Mouse (Mus musculus) ovary, postnatal 14 days (tissue): ENCODE measurements at regions not wholly inside any gene's neighbourhood (a gene's known extent, or its start where the extent isn't known, plus 50 kb on each side); places are given as distances from the start of the nearest gene placed in this dataset.
A peak's percentile ranks its signal among the peaks of the same experiment; 100 is the strongest.

Source experiments
- DNase-seq: peaks from one replicate; pipeline ENCODE4 v3.0.0; 2022; ENCODE audit warnings: low spot score

GRCm38 (mm10) chr6:51097488-51097887 is 335.0 kb upstream of the Nfe2l3 start:
- DNase-seq, result no peak

- no peak for DNase-seq
These were observed 332.1 kb upstream of the Nfe2l3 start for GRCm38 (mm10) chr6:51100341-51100740.

- DNase-seq, result no peak
These were observed 329.2 kb upstream of the Nfe2l3 start for GRCm38 (mm10) chr6:51103236-51103635.

DNA sequence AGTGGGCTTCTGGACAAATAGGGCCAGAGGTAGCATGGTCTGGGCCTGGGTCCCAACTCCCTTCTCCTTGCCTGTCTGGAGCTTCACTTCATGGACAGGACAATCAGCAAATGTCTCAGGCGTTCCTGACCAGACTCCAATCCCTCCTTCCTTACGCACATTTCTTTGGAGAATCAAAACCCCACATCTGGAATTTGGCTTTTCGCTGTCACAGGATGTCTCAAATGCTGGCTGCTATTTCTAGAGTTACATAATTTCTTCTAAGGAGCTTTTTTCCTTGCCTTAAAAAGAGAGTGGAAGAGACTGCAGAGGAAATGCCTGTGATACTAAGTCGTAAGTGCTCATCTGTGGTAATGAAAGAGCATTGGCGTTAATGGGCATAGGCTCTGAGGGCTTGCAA is 328.1 kb upstream of the Nfe2l3 start:
- no peak for DNase-seq

DNA sequence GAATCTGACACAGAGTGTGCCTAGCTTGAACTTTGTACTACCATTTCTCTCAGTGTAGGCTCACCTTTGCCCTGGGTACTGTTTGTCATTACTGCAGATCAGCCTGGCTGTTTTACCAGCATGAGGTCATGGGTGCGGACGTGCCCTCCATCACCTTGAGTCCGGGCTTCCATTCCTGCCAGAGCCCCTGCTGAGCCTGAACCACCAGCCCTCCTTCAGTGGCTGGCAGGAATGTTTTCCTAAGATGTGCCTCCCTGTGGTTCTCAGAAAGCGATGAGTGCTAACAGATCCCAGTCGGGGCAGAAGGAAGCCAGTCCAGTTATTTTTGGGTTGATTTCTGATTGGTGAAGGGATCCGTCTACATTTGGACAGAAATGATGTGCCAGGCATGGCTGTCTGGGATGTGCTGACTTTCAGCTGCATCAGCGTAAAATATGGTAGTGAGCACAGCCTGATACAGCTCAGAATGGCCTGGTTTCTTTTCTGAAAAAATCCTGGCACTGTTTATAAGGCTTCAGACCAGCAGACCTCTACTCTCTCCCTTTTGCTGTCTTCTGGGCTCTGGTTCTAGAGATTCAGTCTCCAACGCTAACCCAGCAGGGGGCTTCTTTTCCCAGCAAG is 324.0 kb upstream of the Nfe2l3 start:
- DNase-seq, result no peak

GRCm38 (mm10) chr6:51110596-51110995 is 321.9 kb upstream of the Nfe2l3 start:
- no peak for DNase-seq

DNA sequence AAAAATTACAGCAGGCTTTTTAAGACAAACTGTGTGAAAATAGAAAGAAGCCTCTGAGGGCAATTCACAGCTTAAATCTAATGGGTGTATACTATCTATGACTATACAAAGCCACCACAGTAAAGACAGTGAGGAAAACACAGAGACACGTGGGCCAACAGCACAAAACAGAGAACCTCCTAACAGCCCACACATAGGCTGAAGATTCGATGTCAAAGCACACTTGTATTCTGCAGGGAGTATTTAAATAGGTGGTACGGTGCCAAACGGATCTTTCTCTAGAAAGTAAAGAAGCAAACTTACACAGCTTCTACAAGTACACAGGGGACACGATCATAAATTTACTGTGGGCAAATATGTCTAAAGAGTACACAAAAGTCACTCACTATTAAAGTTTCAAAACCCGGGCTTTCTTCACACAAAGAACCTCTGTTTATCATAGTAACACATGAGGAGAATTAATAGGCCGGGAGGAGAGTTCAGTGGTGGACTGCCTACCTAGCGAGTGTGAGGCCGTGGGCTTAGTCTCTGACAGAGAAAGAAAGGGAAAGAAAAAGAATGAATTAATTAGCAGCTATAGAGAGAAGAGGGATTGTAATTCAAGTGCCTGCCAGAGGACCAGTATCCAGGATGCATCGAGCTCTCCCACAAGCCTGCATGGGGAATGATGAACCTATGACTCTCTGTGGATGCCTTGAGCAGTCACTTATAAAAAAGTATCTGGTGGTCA is 317.7 kb upstream of the Nfe2l3 start:
- DNase-seq, result no peak

GRCm38 (mm10) chr6:51118833-51119535 is 313.5 kb upstream of the Nfe2l3 start:
- DNase-seq, result no peak

- DNase-seq, result peak; percentile 25
These were observed 312.7 kb upstream of the Nfe2l3 start for GRCm38 (mm10) chr6:51119691-51120302.

GRCm38 (mm10) chr6:51122941-51123340 is 309.5 kb upstream of the Nfe2l3 start:
- no peak for DNase-seq

DNA sequence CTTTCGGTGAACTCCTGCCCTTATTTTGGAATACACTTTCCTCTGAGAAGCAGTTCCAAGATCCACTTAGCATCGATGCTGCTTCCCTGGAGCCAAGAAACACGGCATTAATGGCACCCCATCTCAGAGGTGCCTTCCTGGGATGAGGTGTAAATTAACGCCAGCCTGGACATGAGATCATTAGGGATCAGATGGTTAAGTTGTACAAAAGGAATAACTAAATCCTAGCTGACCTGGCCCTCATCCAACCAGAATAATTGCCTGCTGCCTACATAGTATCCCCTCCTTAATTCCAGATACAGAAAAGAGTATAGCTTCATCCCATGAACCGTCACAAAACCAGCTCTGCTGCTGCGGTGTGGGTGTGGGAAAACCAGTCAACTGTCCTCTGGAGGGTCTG is 304.6 kb upstream of the Nfe2l3 start:
- DNase-seq, result no peak

- no peak for DNase-seq
These were observed 303.4 kb upstream of the Nfe2l3 start for GRCm38 (mm10) chr6:51129096-51129495.

- DNase-seq, result no peak
These were observed 302.9 kb upstream of the Nfe2l3 start for GRCm38 (mm10) chr6:51129591-51129990.

- no peak for DNase-seq
These were observed 287.7 kb upstream of the Nfe2l3 start for GRCm38 (mm10) chr6:51144762-51145161.

GRCm38 (mm10) chr6:51145863-51146262 is 286.6 kb upstream of the Nfe2l3 start:
- DNase-seq, result no peak

DNA sequence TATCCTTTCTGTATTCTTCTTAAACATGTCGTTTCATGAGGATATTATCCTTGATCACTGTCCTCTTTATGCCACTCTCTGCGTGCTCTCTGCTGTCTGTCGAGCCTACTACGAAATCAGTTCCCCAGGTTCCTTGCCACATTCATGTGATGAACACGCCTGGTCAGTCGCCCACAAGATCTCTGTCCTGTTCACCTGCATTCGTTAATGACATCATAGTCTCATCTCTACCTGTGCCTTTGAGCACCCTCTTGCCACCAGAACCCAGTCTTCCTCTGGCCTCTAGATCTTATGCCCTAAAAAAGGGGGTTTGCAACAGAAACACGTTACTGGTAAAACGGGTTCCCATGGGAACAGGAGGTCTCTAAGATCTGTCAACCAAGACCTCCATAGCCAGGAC is 283.6 kb upstream of the Nfe2l3 start:
- DNase-seq, result no peak

- DNase-seq, result no peak
These were observed 282.4 kb upstream of the Nfe2l3 start for GRCm38 (mm10) chr6:51150066-51150465.

DNA sequence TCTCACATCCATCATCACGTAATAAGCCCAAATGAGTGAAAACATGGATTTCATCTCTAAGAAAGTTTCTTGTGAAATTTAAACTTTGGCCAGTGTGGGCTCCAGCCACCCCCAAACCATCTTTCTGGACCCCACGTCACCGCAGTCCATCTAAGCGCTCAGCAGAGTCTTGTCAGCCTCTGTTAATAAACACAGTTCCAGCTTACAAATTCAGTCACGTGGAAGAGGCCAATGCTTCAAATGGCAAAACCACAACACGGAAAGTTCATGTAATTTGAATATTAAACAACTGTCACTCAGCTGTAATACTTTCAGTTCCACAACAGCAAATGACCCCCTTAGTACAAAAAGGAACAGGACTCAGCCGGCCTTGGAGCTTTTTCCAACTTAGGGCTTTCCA is 282.0 kb upstream of the Nfe2l3 start:
- no peak for DNase-seq

- no peak for DNase-seq
These were observed 281.6 kb upstream of the Nfe2l3 start for GRCm38 (mm10) chr6:51150916-51151315.

DNA sequence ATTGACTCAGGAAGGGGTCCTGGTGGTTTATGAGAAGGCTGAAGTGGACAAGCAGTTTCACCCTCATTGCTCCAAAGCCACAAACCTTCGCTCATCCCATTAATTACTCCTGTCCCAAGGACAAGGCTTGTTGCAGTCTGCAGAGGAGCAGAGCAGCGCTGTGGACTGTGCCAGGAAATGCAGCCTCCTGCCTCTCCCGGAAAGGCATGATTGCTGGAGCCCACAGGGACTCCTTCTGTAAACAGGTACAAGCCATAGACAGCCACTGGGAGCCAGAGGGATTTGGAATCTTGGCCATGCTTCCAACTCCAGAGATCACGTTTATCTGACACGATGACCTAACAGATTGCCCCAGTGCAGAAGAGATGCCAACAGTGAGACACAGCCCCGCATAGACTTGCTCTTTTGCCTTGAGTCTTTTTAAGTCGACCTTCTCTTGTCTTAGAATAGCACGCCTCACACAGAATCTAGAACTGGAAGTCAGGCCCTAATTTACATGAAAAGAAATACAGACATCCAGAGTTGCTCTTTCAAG is 275.6 kb upstream of the Nfe2l3 start:
- no peak for DNase-seq

DNA sequence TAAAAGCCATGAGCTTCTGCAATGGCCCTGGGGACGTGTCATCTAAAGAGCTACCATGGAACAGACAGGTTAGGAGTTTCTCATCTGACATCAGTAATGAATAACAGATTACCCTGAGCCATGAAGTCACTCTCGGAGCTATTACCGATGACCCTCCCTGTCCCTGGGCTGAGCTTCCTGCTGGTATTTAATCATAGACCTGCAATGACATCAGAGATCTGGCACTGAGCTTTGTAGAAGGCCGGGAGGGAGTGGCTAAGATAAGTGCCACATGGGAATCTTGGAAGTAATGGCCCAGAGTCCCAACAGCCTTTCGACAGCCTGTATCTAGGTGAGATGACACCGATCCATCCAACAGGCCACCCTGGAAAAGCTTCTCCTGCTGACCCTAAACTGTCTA is 271.3 kb upstream of the Nfe2l3 start:
- DNase-seq, result no peak

GRCm38 (mm10) chr6:51162208-51163082 is 270.0 kb upstream of the Nfe2l3 start:
- no peak for DNase-seq
